Mouse (Mus musculus) neutrophil, adult 5-6 weeks (primary cell): Measurements from ENCODE around the gene Ube2g1. TPM values are rescaled to one million over a fixed set of nuclear protein-coding genes. Genes with fewer than 3 reads are reported as not detected.

Experiments
- total RNA-seq: library from RNA; stranded (forward); fragments of 200-1000 nt; gene quantifications from 2 replicates; pipeline ENCODE4 v1.2.3, GENCODE M21; 2017

Gene Ube2g1
- total RNA-seq, 1 experiment from 2014 or later = 33.2 TPM

Other genes with a start within 250 kb of the Ube2g1 start
- not detected in 2 replicates for gene Tekt1, start 244.8 kb upstream of the Ube2g1 start, total RNA-seq
- not detected in 2 replicates for gene Smtnl2, start 195.6 kb upstream of the Ube2g1 start, total RNA-seq
- not detected in 2 replicates for gene Ggt6, start 171.8 kb upstream of the Ube2g1 start, total RNA-seq
- 57.1 and 73.4 TPM in 2 replicates for gene Mybbp1a, start 165.9 kb upstream of the Ube2g1 start, total RNA-seq
- 15.7 and 19.3 TPM in 2 replicates for gene Spns2, start 117.4 kb upstream of the Ube2g1 start, total RNA-seq
- 5.9 and 6.2 TPM in 2 replicates for gene Spns3, start 56.8 kb upstream of the Ube2g1 start, total RNA-seq
- gene Ankfy1, start 82.7 kb downstream of the Ube2g1 start, total RNA-seq = 101 and 106 TPM in 2 replicates
- 12.7 and 12.9 TPM in 2 replicates for gene Cyb5d2, start 188.9 kb downstream of the Ube2g1 start, total RNA-seq
- 74.2 and 77.9 TPM in 2 replicates for gene Zzef1, start 188.9 kb downstream of the Ube2g1 start, total RNA-seq